Mouse (Mus musculus): ENCODE results near the gene Zfp953.
"Not testable (repeated sequence)": the region's sequence is repeated elsewhere in the genome, so short reads cannot be mapped to it uniquely, and the experiment has no call there.

Gene Zfp953

DNA sequence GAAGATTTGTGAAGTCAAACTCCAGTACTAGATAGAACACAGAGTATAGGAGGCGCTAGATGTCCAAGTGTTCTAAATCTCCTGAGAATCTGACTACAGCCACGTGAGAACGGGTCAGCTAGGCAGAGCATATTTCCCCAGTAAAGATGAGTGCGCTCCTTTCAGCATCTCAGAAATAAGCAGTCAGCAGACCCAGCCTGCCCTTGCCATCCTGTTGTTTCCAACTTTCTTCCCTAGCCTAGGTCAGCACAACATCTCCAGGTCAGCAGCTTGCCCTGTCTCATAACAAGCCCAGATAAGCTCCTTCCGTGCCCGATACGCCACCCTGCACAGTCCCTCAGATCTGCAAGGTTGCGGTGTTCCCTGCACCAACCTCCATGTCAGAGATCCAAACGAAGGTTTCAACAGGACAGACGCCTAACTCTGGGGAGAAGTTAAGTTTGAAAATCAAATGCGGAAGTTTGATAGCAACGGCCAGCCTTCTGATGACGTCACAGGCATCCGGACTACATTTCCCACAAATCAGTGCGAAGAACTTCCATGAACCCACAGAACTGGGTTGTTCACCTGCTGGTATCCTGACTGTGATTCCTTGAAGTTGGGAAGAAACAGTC, at the start of gene Zfp953, which contains the start of gene Gm28044:
TSS of gene Zfp953 (minus strand) at position 475 of the 614 bp plus-strand sequence.
TSS of gene Gm28044 (minus strand) at position 406 of the 614 bp plus-strand sequence.
- in situ Hi-C loops (cut with MboI; ENCODE audit: low sequenced_read_pairs) = no loop called here

DNA sequence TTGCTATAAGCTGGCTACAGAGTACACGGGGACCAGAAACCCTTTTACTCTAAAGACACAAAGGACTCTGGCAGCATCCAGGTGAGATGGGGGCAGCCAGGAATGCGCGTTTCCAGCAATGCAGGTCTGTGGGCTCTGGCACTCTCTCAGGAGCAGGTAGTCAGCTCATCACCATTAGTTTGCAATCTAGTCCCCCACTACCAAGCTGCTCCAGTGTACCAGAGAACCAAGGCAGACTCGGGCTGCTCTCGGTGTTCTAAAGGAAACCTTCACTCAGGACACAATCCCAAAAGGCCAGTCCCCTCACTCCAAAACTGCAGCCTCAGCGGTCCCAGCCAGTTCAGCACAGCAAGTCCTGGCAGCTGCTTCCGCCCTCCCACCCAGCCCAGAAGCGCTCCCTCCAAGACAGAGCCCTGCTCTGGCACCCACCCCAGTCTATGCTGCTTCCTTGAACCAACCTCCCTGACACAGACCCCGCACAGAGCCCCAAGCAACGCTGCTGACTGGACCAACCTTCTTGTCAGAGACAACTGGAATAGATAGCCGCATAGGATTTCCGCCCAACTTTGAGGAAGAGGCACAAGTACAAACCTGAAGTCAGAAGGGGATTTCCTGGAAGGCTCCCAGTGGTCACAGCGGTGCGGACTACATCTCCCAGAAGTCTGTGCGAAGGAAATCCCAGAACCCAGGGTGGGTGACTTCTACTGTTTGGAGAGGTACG, 38.9 kb upstream of the Zfp953 start, which contains the start of gene Zfp429:
TSS of gene Zfp429 (minus strand) at position 637 of the 721 bp plus-strand sequence.
- in situ Hi-C loops (cut with MboI; ENCODE audit: low sequenced_read_pairs) = not testable (repeated sequence)

DNA sequence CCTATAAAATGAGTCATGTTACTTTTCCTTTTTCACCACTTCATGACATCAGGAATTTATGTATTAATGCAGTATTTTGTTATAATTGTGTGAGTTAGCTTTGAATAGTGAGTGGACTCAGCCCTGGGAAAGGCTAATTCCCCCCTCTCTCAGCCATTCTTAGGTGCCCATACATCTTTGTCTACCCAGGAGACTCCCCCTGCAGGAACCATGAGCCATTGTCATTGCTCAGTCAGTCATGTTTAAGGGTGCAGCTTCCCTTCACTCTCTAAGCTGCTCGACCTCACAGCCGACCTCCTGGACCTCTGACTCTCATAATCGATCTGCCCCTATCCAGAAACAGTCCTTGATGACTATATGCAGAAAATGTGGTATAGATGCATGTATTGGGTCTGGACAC, 15.8 kb upstream of the Zfp953 start:
- in situ Hi-C loops (cut with MboI; ENCODE audit: low sequenced_read_pairs) = not testable (repeated sequence)

DNA sequence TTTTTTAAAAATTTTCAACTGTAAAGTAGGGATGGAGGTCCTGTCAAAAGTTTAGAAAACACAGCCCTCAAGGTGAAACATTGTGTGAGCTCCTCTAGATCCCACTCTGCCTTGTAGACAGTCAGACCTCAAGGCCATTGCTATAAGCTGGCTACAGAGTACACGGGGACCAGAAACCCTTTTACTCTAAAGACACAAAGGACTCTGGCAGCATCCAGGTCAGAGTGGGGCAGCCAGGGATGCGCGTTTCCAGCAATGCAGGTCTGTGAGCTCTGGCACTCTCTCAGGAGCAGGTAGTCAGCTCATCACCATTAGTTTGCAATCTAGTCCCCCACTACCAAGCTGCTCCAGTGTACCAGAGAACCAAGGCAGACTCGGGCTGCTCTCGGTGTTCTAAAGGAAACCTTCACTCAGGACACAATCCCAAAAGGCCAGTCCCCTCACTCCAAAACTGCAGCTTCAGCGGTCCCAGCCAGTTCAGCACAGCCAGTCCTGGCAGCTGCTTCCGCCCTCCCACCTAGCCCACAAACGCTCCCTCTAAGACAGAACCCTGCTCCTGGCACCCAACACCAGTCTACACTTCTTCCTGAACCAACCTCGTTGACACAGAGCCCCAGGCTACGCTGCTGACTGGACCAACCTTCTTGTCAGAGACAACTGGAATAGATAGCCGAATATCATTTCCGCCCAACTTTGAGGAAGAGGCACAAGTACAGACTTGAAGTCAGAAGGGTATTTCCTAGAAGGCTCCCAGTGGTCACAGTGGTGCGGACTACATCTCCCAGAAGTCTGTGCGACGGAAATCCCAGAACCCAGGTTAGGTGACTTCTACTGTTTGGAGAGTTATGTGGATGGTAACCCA, 14.9 kb upstream of the Zfp953 start, which contains the start of the genes Gm28041 and Zfp456:
TSS of gene Gm28041 (minus strand) at position 684 of the 862 bp plus-strand sequence.
TSS of gene Zfp456 (minus strand) at position 761 of the 862 bp plus-strand sequence.
- in situ Hi-C loops (cut with MboI; ENCODE audit: low sequenced_read_pairs) = not testable (repeated sequence)

DNA sequence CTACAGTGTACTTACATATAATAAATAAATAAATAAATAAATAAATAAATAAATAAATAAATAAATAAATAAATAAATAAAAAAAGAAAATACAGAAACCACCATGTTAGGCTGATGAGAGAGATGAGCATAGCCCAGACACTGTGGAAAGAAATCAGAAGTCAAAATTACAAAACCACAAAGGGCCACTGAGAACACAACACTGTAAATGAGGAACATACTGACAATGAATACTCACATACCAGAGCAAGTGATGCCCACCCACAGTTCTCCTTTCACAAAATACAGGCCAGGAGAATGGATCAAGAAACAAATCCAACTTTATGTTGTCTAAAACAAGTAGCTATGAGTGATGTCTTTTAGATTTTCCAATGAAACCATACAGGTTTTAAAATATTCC, 8.6 kb downstream of the Zfp953 start:
- in situ Hi-C loops (cut with MboI; ENCODE audit: low sequenced_read_pairs) = no loop called here

DNA sequence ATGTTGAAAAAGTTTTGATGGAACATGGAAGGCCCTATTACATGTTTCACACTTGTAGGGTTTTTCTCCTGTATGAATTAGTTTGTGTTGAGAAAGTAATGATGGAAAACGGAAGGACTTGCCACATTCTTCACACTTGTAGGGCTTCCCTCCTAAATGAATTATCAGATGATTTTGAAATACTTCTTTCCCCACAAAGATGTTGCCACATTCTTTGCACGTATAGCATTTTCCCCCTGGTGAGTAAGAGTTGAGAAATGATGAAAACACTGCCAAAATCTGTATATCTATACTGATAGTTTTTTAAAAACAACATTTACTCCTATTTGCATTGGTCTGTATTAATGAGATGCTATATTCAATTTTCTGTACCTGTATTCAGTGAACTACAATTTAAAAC, 17.0 kb downstream of the Zfp953 start:
- in situ Hi-C loops (cut with MboI; ENCODE audit: low sequenced_read_pairs) = no loop called here

DNA sequence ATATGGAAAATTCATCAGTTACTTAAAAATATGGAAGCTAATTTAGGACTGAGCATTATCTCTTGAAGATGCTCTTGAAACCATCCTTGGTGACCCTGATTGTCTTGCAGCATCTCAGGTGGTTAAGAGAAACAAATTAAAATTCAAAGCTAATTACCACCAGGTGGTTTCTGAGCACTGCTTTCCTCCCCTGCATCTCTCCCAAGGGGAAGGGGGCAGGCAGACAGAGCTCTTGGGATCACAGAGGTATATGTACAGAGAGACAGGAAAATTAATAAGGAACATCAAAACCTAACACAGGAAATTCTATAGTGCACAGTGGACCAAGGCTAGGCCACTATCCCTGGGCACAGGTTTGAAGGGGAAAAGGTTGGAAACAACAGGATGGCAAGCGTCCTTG, 27.5 kb downstream of the Zfp953 start:
- in situ Hi-C loops (cut with MboI; ENCODE audit: low sequenced_read_pairs) = no loop called here

DNA sequence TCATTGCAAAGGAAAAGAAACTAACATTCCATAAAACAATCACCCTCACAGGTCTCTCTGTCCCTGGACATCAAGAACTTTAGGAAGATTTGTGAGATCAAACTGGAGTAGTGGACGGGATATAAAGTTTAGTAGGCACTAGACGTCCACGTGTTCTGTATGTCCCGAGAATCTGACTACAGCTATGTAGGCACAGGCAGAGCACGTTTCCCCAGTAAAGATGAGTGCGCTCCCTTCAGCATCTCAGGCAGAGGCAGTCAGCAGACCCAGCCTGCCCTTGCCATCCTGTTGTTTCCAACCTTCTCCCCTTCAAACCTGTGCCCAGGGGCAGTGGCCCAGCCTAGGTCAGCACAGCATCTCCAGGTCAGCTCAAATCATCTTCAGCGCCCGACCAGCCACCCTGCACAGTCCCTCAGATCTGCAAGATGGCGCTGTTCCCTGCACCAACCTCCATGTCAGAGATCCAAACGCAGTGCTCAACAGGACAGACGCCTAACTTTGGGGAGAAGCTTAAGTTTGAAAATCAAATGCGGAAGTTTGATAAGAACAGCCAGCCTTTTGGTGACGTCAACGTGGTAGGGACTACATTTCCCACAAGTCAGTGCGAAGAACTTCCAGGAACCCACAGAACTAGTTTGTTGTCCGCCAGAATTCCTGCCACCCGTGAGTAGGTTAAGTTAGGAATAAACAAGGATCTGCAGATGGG, 28.2 kb downstream of the Zfp953 start, which contains the start of gene Zfp595:
TSS of gene Zfp595 (minus strand) at position 552 of the 706 bp plus-strand sequence.
- in situ Hi-C loops (cut with MboI; ENCODE audit: low sequenced_read_pairs) = no loop called here

DNA sequence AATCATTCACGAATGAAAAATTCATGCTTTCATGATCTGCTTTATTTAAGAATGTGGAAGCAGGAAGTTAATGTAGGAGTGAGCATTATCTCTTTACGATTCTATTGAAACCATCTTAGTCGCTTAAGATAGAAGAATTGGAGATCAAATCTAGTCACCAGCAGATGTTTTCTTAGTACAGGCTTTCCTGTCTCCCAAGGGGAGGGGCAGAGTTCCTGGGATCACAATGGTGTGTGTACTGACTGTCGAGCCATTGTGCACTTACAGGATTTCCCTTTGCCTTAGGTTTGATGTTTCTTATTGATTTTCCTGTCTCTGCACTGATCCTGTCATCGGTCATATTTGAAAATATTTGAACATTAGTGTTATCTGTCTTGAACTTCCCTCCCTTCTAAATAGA, 53.7 kb downstream of the Zfp953 start:
- in situ Hi-C loops (cut with MboI; ENCODE audit: low sequenced_read_pairs) = no loop called here

DNA sequence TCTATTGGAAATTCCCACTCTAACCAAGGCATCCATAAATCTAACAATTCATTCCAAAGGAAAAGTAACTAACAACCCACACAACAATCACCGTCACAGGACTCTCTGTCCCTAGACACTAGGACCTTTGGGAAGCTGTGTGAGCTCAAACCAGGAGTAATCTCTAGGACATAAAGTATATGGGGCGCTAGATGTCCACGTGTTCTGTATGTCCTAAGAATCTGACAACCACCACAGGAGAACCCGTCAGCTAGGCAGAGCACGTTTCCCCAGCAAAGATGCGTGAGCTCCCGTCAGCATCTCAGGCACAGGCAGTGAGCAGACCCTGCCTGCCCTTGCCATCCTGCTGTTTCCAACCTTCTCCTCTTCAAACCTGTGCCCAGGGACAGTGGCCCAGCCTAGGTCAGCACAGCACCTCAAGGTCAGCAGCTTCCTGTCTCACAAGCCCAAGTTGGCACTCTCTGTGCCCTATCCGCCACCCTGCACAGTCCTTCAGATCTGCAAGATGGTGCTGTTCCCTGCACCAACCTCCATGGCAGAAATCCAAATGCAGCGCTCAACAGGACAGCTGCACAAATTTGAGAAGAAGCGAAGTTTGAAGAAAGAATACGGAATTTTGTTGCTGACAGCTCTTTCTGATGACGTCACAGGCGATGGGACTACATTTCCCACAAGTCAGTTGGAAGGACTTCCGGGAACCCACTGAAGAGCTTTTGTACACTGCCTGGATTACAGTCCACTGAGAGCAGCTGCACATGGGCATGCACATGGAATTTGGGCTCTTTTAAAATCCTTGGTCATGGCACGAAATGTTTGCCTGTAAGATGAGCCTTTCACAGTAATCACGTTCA, 54.4 kb downstream of the Zfp953 start, which contains the start of gene Zfp457:
TSS of gene Zfp457 (minus strand) at position 664 of the 851 bp plus-strand sequence.
- in situ Hi-C loops (cut with MboI; ENCODE audit: low sequenced_read_pairs) = no loop called here
